Mouse (Mus musculus) neural tube, embryonic 13.5 days (tissue): ENCODE measurements at regions not wholly inside any gene's neighbourhood (a gene's known extent, or its start where the extent isn't known, plus 50 kb on each side); places are given as distances from the start of the nearest gene placed in this dataset.
"Not testable (repeated sequence)": the region's sequence is repeated elsewhere in the genome, so short reads cannot be mapped to it uniquely, and the experiment has no call there.

ENCODE experiments used
- ATAC-seq: fragments of 200-750 bp; cut with Nextera tagmentation; 2 replicates; pipeline ENCODE4 v1.8.0; 2017; ENCODE audit warnings: low read depth, mild to moderate bottlenecking, moderate TSS enrichment, moderate library complexity
- H3K27ac ChIP-seq: fragments of 300-500 bp; sonication (generic); replicated peaks from 2 replicates; pipeline ENCODE4 v1.5.1; 2015; ENCODE audit warnings: moderate library complexity, mild to moderate bottlenecking, inconsistent platforms
- H3K27me3 ChIP-seq: fragments of 300-500 bp; sonication (generic); 2 replicates; pipeline ENCODE4 v1.6.1; 2015; ENCODE audit warnings: mild to moderate bottlenecking, inconsistent platforms
- H3K36me3 ChIP-seq: fragments of 300-500 bp; sonication (generic); 2 replicates; pipeline ENCODE4 v1.6.1; 2015; ENCODE audit warnings: mild to moderate bottlenecking, inconsistent platforms
- H3K4me1 ChIP-seq: fragments of 300-500 bp; sonication (generic); replicated peaks from 2 replicates; pipeline ENCODE4 v1.6.1; 2015; ENCODE audit warnings: inconsistent platforms
- H3K4me2 ChIP-seq: fragments of 300-500 bp; sonication (generic); 2 replicates; pipeline ENCODE4 v1.6.1; 2015; ENCODE audit warnings: inconsistent platforms, mild to moderate bottlenecking, moderate library complexity
- H3K4me3 ChIP-seq: fragments of 300-500 bp; sonication (generic); 2 replicates; pipeline ENCODE4 v1.5.1; 2015; ENCODE audit warnings: mild to moderate bottlenecking, inconsistent platforms
- H3K9ac ChIP-seq: fragments of 300-500 bp; sonication (generic); 2 replicates; pipeline ENCODE4 v1.6.1; 2015; ENCODE audit warnings: moderate library complexity, mild to moderate bottlenecking, inconsistent platforms
- H3K9me3 ChIP-seq: fragments of 300-500 bp; sonication (generic); 2 replicates; pipeline ENCODE4 v1.6.1; 2016; ENCODE audit warnings: inconsistent platforms
- WGBS: fragments of 180-500 bp; shearing (Covaris S2); methylation state at CpG from one replicate; pipeline ENCODE4 v1.1.7; 2015; 5-methylcytosine and 5-hydroxymethylcytosine counted together

GRCm38 (mm10) chr1:166866256-166866655, 135.0 kb upstream of the Fam78b start:
- WGBS: 81% methylated on average over 7 of the region's 7 CpGs
- no peak overlapping the region for H3K9ac ChIP-seq
- H3K27me3 ChIP-seq: no peaks in the 10 kb centered on the region
- H3K4me1 ChIP-seq: no peaks in the 10 kb centered on the region
- no peak for ATAC-seq
- H3K27ac ChIP-seq: no peak overlapping the region
- H3K4me2 ChIP-seq: no peak overlapping the region
- H3K4me3 ChIP-seq: no peak overlapping the region
- no peaks in the 10 kb centered on the region for H3K36me3 ChIP-seq
- H3K9me3 ChIP-seq: no peaks in the 10 kb centered on the region

DNA sequence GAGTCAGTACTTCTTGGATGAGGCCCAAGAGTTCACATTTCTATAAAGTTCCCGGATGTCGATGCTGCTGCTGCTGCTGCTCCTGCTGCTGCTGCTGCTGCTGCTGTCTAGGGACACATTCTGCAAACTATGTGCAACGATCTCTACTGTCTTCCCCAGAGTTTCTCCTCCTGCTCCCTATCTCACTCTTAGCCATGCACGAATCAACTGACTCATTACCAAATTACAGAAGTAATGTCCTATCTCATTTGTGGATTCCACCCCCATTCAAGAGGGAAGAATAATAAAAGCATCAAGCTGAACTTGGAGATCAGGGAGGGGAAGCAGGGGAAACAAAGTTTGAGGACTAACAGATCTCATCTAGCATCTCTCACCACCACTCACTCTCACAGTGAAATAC, 130.0 kb upstream of the Fam78b start:
- Histone ChIP-seq H3K4me1 (no peaks in the 10 kb centered on the region), H3K27me3 (no peaks in the 10 kb centered on the region), H3K36me3 (no peaks in the 10 kb centered on the region), H3K9me3 (no peaks in the 10 kb centered on the region), H3K4me2 (no peak overlapping the region), H3K27ac (no peak overlapping the region), H3K4me3 (no peak overlapping the region), H3K9ac (no peak overlapping the region)
- WGBS: 72% methylated on average over 4 of the region's 4 CpGs
- ATAC-seq: no peak

- no peak overlapping the region for H3K27ac ChIP-seq
- no peaks in the 10 kb centered on the region for H3K4me1 ChIP-seq
- H3K36me3 ChIP-seq: no peaks in the 10 kb centered on the region
- no peak overlapping the region for H3K4me3 ChIP-seq
- WGBS: 94% methylated on average over 2 of the region's 2 CpGs
- no peak overlapping the region for H3K9ac ChIP-seq
- no peak overlapping the region for H3K4me2 ChIP-seq
- no peaks in the 10 kb centered on the region for H3K27me3 ChIP-seq
- H3K9me3 ChIP-seq: no peaks in the 10 kb centered on the region
- ATAC-seq: no peak
These were observed 124.8 kb upstream of the Fam78b start for GRCm38 (mm10) chr1:166876452-166876851.

GRCm38 (mm10) chr1:166883215-166883614, 118.0 kb upstream of the Fam78b start:
- Histone ChIP-seq H3K4me1 (no peaks in the 10 kb centered on the region), H3K27me3 (no peaks in the 10 kb centered on the region), H3K4me2 (no peak overlapping the region), H3K9me3 (no peaks in the 10 kb centered on the region), H3K36me3 (no peaks in the 10 kb centered on the region), H3K9ac (no peak overlapping the region), H3K27ac (no peak overlapping the region), H3K4me3 (no peak overlapping the region)
- ATAC-seq: no peak
- WGBS: 84% methylated on average over 3 of the region's 3 CpGs

GRCm38 (mm10) chr1:166895945-166896344, 105.3 kb upstream of the Fam78b start:
- Histone ChIP-seq H3K27ac (no peak overlapping the region), H3K4me2 (no peak overlapping the region), H3K27me3 (no peaks in the 10 kb centered on the region), H3K4me3 (no peak overlapping the region), H3K36me3 (no peaks in the 10 kb centered on the region), H3K9ac (no peak overlapping the region), H3K9me3 (no peaks in the 10 kb centered on the region), H3K4me1 (peaks cover 18% of the 10 kb centered on the region)
- 88% methylated on average over 5 of the region's 5 CpGs for WGBS
- no peak for ATAC-seq

DNA sequence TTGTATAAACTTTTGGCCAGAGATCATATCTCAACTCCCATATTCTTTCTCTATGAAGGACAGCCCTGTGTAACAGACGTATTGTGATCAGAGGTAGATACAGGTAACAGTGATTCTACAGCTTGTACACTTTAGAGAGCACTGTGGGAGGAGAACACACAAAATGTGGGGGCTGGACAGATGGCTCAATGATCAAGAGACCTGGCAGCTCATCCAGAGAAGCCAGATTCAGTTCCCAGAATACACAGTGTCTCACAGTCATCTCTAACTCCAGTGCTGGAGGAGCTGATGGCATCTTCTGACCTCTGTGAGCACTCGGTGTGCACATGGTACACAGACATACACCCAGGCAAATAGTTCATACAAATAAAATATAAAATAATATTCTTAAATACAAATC, 102.5 kb upstream of the Fam78b start:
- no peaks in the 10 kb centered on the region for H3K36me3 ChIP-seq
- no peak overlapping the region for H3K9ac ChIP-seq
- no peak overlapping the region for H3K4me3 ChIP-seq
- peaks cover 18% of the 10 kb centered on the region for H3K4me1 ChIP-seq
- WGBS: 96% methylated on average over 2 of the region's 2 CpGs
- no peak overlapping the region for H3K27ac ChIP-seq
- H3K4me2 ChIP-seq: no peak overlapping the region
- no peak for ATAC-seq
- no peaks in the 10 kb centered on the region for H3K9me3 ChIP-seq
- H3K27me3 ChIP-seq: no peaks in the 10 kb centered on the region

GRCm38 (mm10) chr1:166899238-166899637, 102.0 kb upstream of the Fam78b start:
- no peak overlapping the region for H3K4me2 ChIP-seq
- no peaks in the 10 kb centered on the region for H3K27me3 ChIP-seq
- no peak overlapping the region for H3K4me3 ChIP-seq
- no peaks in the 10 kb centered on the region for H3K9me3 ChIP-seq
- WGBS: 79% methylated on average over 6 of the region's 6 CpGs
- H3K27ac ChIP-seq: no peak overlapping the region
- ATAC-seq: no peak
- no peaks in the 10 kb centered on the region for H3K36me3 ChIP-seq
- peaks cover 18% of the 10 kb centered on the region for H3K4me1 ChIP-seq
- H3K9ac ChIP-seq: no peak overlapping the region

DNA sequence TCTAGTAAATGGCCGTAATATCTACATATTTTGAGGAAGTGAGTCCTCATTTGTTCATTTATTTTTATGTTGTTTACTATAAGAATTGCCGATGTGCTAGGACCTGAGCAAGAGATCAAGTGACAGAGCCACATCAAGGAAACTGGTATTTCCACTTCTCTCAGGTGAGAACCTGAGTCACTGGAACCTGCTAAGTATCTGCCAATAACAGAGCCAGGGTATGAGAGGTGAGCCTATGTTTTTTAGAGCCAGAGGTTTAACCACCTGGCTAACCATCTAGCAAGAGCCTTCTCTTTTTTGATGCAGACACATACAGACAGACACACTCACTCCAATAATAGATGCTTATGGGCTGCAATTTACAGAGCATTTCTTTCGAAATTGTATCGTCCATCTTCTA, 101.2 kb upstream of the Fam78b start:
- no peak overlapping the region for H3K4me2 ChIP-seq
- no peak overlapping the region for H3K4me3 ChIP-seq
- 63% methylated on average over 4 of the region's 4 CpGs for WGBS
- H3K9ac ChIP-seq: no peak overlapping the region
- H3K27ac ChIP-seq: peak overlapping the region; percentile 54; the same call in 1 of the 2 replicates
- H3K27me3 ChIP-seq: no peaks in the 10 kb centered on the region
- no peaks in the 10 kb centered on the region for H3K9me3 ChIP-seq
- peaks cover 18% of the 10 kb centered on the region for H3K4me1 ChIP-seq
- no peaks in the 10 kb centered on the region for H3K36me3 ChIP-seq
- no peak for ATAC-seq

DNA sequence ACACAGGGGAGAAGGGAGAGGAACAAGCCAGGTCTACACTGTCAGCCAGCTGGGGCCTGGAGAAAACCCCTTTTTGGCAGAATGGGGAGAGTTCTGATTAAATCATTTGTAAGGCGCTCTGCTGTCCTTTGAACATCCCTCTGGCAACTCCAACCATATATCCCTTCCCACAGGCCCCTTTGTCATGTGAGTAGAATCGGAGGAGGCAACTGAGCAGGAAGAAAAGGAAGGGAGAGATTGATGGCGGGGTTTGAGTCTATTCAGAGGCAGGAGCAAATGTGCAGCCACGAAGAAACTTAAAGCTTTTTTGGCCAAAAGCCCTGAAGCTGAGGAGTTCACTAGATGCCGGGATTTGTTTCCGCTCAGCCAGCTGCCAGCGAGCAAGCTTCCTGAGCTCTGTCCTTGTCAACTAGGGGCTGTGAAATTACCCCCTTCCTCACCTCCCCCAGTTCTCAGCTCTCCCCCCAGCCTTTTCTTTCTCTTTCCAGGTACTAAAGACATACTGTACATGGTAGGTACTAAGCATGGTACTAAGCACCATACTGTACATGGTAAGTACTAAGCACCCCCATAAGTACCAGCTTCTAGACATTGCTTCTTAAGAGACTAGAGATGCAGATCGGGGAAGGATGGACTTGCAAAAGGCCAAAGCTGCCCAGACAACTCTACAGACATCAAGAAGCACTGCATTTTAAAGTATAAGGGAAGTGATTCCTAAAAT, 100.6 kb upstream of the Fam78b start:
- no peak overlapping the region for H3K4me2 ChIP-seq
- 21% methylated on average over 8 of the region's 8 CpGs for WGBS
- no peak overlapping the region for H3K9ac ChIP-seq

GRCm38 (mm10) chr1:166901574-166901973, 99.6 kb upstream of the Fam78b start:
- H3K27me3 ChIP-seq: no peaks in the 10 kb centered on the region
- no peak overlapping the region for H3K27ac ChIP-seq
- no peak overlapping the region for H3K4me2 ChIP-seq
- no peaks in the 10 kb centered on the region for H3K36me3 ChIP-seq
- WGBS: 56% methylated on average over 4 of the region's 4 CpGs
- no peak for ATAC-seq
- H3K4me3 ChIP-seq: no peak overlapping the region
- H3K9me3 ChIP-seq: no peaks in the 10 kb centered on the region
- no peak overlapping the region for H3K9ac ChIP-seq
- H3K4me1 ChIP-seq: peaks cover 18% of the 10 kb centered on the region

More for the DNA sequence above, 100.6 kb upstream of the Fam78b start:
- ATAC-seq: peak; percentile 87
- no peaks in the 10 kb centered on the region for H3K36me3 ChIP-seq
- H3K9me3 ChIP-seq: no peaks in the 10 kb centered on the region
- no peak overlapping the region for H3K4me3 ChIP-seq
- H3K27ac ChIP-seq: peak overlapping the region; percentile 54; the same call in 1 of the 2 replicates
- H3K4me1 ChIP-seq: peaks cover 18% of the 10 kb centered on the region
- no peaks in the 10 kb centered on the region for H3K27me3 ChIP-seq

DNA sequence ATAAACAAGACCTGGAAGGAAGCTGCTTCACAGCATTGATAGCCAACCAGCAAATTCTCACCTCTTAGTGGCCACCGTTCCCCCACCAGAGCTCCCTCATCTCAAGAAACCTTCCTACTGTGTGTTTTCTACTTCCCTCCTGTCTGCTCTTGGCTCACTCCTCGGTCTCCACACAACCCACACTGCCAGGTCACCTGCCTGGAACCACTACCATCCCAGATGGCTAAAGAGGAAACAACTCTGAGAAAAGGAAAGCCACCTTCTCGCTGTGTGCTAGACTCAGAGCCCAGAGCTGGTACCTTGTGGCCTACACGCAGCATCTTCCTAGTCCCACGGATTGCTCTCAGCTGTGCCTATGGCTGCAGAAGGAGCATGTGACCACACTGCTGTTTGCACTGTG, 97.8 kb upstream of the Fam78b start:
- Histone ChIP-seq H3K27ac (no peak overlapping the region), H3K4me3 (no peak overlapping the region), H3K4me1 (peaks cover 18% of the 10 kb centered on the region), H3K9me3 (no peaks in the 10 kb centered on the region), H3K9ac (no peak overlapping the region), H3K4me2 (no peak overlapping the region), H3K27me3 (no peaks in the 10 kb centered on the region), H3K36me3 (no peaks in the 10 kb centered on the region)
- ATAC-seq: no peak
- WGBS: 88% methylated on average over 5 of the region's 5 CpGs

DNA sequence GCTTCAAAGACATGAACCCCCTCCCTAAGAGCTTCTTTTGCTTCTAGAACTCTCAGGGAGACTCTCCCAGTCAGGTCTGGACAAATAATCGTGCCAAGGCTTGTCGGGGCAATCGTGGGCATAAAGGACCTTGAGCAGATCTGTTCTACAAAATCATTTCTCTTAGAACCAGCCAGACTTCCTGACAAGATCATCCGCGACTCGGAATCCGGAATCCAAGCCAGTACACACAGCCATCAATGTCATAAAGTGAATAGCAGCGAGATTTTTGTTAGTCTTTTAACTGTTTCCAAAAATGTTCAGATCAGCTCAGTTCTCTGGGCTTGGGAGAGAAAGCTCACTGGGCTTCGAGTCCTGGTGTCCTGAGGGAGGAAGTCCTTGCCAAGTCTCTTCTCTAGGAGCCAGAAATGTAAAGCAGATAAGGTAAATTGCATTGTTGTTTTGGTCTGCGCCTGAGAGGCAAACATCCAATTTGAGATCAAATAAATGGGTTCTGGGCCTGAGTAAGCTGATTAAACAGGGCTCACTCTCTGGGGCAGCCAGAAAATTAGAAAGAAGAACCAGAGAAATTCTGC, 92.9 kb upstream of the Fam78b start:
- 85% methylated on average over 10 of the region's 10 CpGs for WGBS
- no peak for ATAC-seq
- H3K27ac ChIP-seq: no peak overlapping the region

GRCm38 (mm10) chr1:166912195-166912594, 89.0 kb upstream of the Fam78b start:
- not testable (repeated sequence) for ATAC-seq, H3K4me1 ChIP-seq, H3K9me3 ChIP-seq, H3K9ac ChIP-seq, H3K27me3 ChIP-seq, H3K4me2 ChIP-seq, H3K27ac ChIP-seq, H3K36me3 ChIP-seq, H3K4me3 ChIP-seq
- 98% methylated on average over 7 of the region's 10 CpGs for WGBS

More for the DNA sequence above, 92.9 kb upstream of the Fam78b start:
- no peaks in the 10 kb centered on the region for H3K27me3 ChIP-seq
- no peaks in the 10 kb centered on the region for H3K4me1 ChIP-seq
- no peak overlapping the region for H3K4me3 ChIP-seq
- no peaks in the 10 kb centered on the region for H3K9me3 ChIP-seq
- H3K36me3 ChIP-seq: no peaks in the 10 kb centered on the region
- H3K4me2 ChIP-seq: no peak overlapping the region
- H3K9ac ChIP-seq: no peak overlapping the region
